Mouse (Mus musculus) stomach, embryonic 14.5 days (tissue): ENCODE results near the gene Styk1. TPM values are rescaled to one million over a fixed set of nuclear protein-coding genes. Genes with fewer than 3 reads are reported as not detected.

ENCODE experiments used
- ATAC-seq: fragments of 200-750 bp; cut with Nextera tagmentation; 2 replicates; pipeline ENCODE4 v1.8.0; 2017; ENCODE audit warnings: low read depth, moderate TSS enrichment; ENCODE audit not compliant: insufficient number of reproducible peaks, insufficient read depth, low FRiP score
- H3K27ac ChIP-seq: fragments of 300-500 bp; sonication (generic); 2 replicates; pipeline ENCODE4 v1.5.1; 2014; ENCODE audit warnings: mild to moderate bottlenecking, low read length, moderate library complexity, mixed read lengths
- H3K27me3 ChIP-seq: fragments of 300-500 bp; sonication (generic); 2 replicates; pipeline ENCODE4 v1.6.1; 2014; ENCODE audit warnings: low read length, control low read depth, mixed read lengths; ENCODE audit not compliant: control insufficient read depth, insufficient read depth
- H3K36me3 ChIP-seq: fragments of 300-500 bp; sonication (generic); 2 replicates; pipeline ENCODE4 v1.6.1; 2014; ENCODE audit warnings: mild to moderate bottlenecking, control low read depth, low read length, moderate library complexity, mixed read lengths; ENCODE audit not compliant: control insufficient read depth, insufficient read depth
- H3K4me1 ChIP-seq: fragments of 300-500 bp; sonication (generic); 2 replicates; pipeline ENCODE4 v1.6.1; 2014; ENCODE audit warnings: low read length, control low read depth, mixed read lengths; ENCODE audit not compliant: control insufficient read depth, insufficient read depth
- H3K4me2 ChIP-seq: fragments of 300-500 bp; sonication (generic); replicated peaks from 2 replicates; pipeline ENCODE4 v1.6.1; 2014; ENCODE audit warnings: low read depth, low read length, control low read depth
- H3K4me3 ChIP-seq: fragments of 300-500 bp; sonication (generic); 2 replicates; pipeline ENCODE4 v1.5.1; 2014; ENCODE audit warnings: low read depth, low read length, control low read depth
- H3K9ac ChIP-seq: fragments of 300-500 bp; sonication (generic); replicated peaks from 2 replicates; pipeline ENCODE4 v1.6.1; 2014; ENCODE audit warnings: low read depth, mild to moderate bottlenecking, control low read depth, low read length, moderate library complexity, mixed read lengths
- H3K9me3 ChIP-seq: fragments of 300-500 bp; sonication (generic); 2 replicates; pipeline ENCODE4 v1.6.1; 2016; ENCODE audit warnings: low read depth, low read length, control low read depth; ENCODE audit not compliant: control insufficient read depth
- WGBS: fragments of 180-500 bp; shearing (Covaris S2); extraction: QIAGEN DNeasy Blood & Tissue Kit; methylation state at CpG from one replicate; pipeline ENCODE4 v1.1.7; 2014; 5-methylcytosine and 5-hydroxymethylcytosine counted together
- polyA plus RNA-seq: library from polyadenylated mRNA; unstranded; fragments of >200 nt; fragmentation: Nextera tagmentation; extraction: Ambion mirVana; gene quantifications from 2 replicates; pipeline ENCODE4 v1.2.1, GENCODE M21; 2014

Styk1 gene
- polyA plus RNA-seq, 1 experiment from 2014 or later: 7.1 TPM

- H3K9ac ChIP-seq: no peak overlapping the region
- 85% methylated on average over 13 of the region's 13 CpGs for WGBS
- H3K4me2 ChIP-seq: no peak overlapping the region
- H3K4me3 ChIP-seq: no peak overlapping the region
- H3K4me1 ChIP-seq: no peaks in the 10 kb centered on the region
- no peaks in the 10 kb centered on the region for H3K27me3 ChIP-seq
- no peaks in the 10 kb centered on the region for H3K9me3 ChIP-seq
- peaks cover 41% of the 10 kb centered on the region for H3K36me3 ChIP-seq
- no peak for ATAC-seq
- no peak overlapping the region for H3K27ac ChIP-seq
Measured at GRCm38 (mm10) chr6:131374594-131375340, 21.4 kb upstream of the Styk1 start.

- Histone ChIP-seq H3K36me3 (peaks cover 34% of the 10 kb centered on the region), H3K27ac (no peak overlapping the region), H3K27me3 (no peaks in the 10 kb centered on the region), H3K9me3 (no peaks in the 10 kb centered on the region), H3K4me2 (no peak overlapping the region), H3K9ac (no peak overlapping the region), H3K4me3 (no peak overlapping the region), H3K4me1 (no peaks in the 10 kb centered on the region)
- ATAC-seq: no peak
- 90% methylated on average over 5 of the region's 5 CpGs for WGBS
Measured at GRCm38 (mm10) chr6:131373160-131373559, 19.8 kb upstream of the Styk1 start.

DNA sequence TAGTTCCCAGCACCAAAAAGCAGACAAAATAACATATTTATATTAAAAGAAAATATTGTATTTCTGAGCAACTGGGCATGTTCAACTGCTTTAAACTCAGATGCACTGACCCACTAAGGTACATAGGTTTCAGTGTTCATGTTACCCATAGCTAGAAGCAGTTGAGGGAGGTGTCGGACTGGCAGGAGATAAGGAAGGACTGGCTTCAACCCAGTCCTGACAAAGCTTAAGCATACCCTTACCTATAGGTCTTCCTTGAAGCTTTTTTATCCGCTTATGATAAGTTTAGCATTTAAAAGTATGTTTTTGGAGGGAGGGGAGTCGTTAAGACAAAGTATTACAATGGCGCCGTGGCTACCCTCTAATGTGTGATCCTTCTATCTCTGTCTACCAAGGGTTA is 17.4 kb upstream of the Styk1 start:
- Histone ChIP-seq H3K4me2 (no peak overlapping the region), H3K27ac (no peak overlapping the region), H3K4me3 (no peak overlapping the region), H3K9ac (no peak overlapping the region), H3K4me1 (no peaks in the 10 kb centered on the region), H3K9me3 (no peaks in the 10 kb centered on the region), H3K36me3 (peaks cover 34% of the 10 kb centered on the region), H3K27me3 (no peaks in the 10 kb centered on the region)
- no peak for ATAC-seq
- 96% methylated on average over 5 of the region's 5 CpGs for WGBS

GRCm38 (mm10) chr6:131369866-131370616 is 16.6 kb upstream of the Styk1 start:
- WGBS: 80% methylated on average over 8 of the region's 8 CpGs
- H3K27ac ChIP-seq: no peak overlapping the region
- ATAC-seq: no peak
- no peak overlapping the region for H3K4me3 ChIP-seq
- H3K36me3 ChIP-seq: peaks cover 36% of the 10 kb centered on the region
- H3K4me2 ChIP-seq: no peak overlapping the region
- H3K4me1 ChIP-seq: no peaks in the 10 kb centered on the region
- H3K9ac ChIP-seq: no peak overlapping the region
- H3K9me3 ChIP-seq: no peaks in the 10 kb centered on the region
- no peaks in the 10 kb centered on the region for H3K27me3 ChIP-seq

DNA sequence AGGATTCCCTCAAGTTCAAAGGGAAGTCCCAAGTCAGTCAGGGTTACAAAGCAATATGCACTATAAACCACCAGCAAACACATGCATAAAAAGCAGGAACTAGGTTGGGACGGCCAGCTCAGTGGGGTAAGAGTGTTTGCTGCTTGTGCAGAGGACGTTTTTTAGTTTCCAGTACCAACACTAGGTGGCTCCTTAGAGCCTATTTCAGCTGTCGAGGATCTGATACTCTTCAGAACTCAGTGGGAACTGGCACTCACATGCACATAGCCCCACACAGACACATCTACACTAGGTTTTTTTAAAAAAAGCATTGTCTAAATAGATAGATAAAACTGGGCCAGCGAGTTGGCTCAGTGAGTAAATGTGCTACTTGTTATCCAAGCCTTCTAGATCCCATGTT is 13.7 kb upstream of the Styk1 start:
- Histone ChIP-seq H3K27me3 (no peaks in the 10 kb centered on the region), H3K4me1 (no peaks in the 10 kb centered on the region), H3K36me3 (peaks cover 39% of the 10 kb centered on the region), H3K4me2 (no peak overlapping the region), H3K9me3 (no peaks in the 10 kb centered on the region), H3K27ac (no peak overlapping the region), H3K9ac (no peak overlapping the region), H3K4me3 (no peak overlapping the region)
- WGBS: 40% methylated on average over 4 of the region's 4 CpGs
- ATAC-seq: no peak

- Histone ChIP-seq H3K4me1 (no peaks in the 10 kb centered on the region), H3K4me3 (no peak overlapping the region), H3K27me3 (no peaks in the 10 kb centered on the region), H3K27ac (no peak overlapping the region), H3K36me3 (peaks cover 33% of the 10 kb centered on the region), H3K4me2 (no peak overlapping the region), H3K9me3 (no peaks in the 10 kb centered on the region), H3K9ac (no peak overlapping the region)
- ATAC-seq: no peak
- 96% methylated on average over 2 of the region's 2 CpGs for WGBS
Measured at GRCm38 (mm10) chr6:131364353-131364752, 11.0 kb upstream of the Styk1 start.

GRCm38 (mm10) chr6:131362987-131363765 is 9.8 kb upstream of the Styk1 start:
- Histone ChIP-seq H3K27ac (no peak overlapping the region), H3K36me3 (peaks cover 28% of the 10 kb centered on the region), H3K4me2 (no peak overlapping the region), H3K9me3 (no peaks in the 10 kb centered on the region), H3K4me3 (no peak overlapping the region), H3K27me3 (no peaks in the 10 kb centered on the region), H3K9ac (no peak overlapping the region), H3K4me1 (no peaks in the 10 kb centered on the region)
- ATAC-seq: no peak
- WGBS: 78% methylated on average over 7 of the region's 7 CpGs

- H3K27me3 ChIP-seq: no peaks in the 10 kb centered on the region
- no peak overlapping the region for H3K4me3 ChIP-seq
- no peaks in the 10 kb centered on the region for H3K4me1 ChIP-seq
- peak; percentile 49; the same call in 1 of the 2 replicates for ATAC-seq
- no peak overlapping the region for H3K4me2 ChIP-seq
- no peak overlapping the region for H3K9ac ChIP-seq
- 67% methylated on average over 5 of the region's 5 CpGs for WGBS
- no peak overlapping the region for H3K27ac ChIP-seq
- H3K36me3 ChIP-seq: peaks cover 11% of the 10 kb centered on the region; the same call in 1 of the 2 replicates
- H3K9me3 ChIP-seq: no peaks in the 10 kb centered on the region
Measured at GRCm38 (mm10) chr6:131360693-131361092, 7.3 kb upstream of the Styk1 start.
